Mouse (Mus musculus) E14TG2a.4 (cell line): ENCODE measurements at regions not wholly inside any gene's neighbourhood (a gene's known extent, or its start where the extent isn't known, plus 50 kb on each side); places are given as distances from the start of the nearest gene placed in this dataset.
"Not testable (repeated sequence)": the region's sequence is repeated elsewhere in the genome, so short reads cannot be mapped to it uniquely, and the experiment has no call there.

Experiments used
- CTCF ChIP-seq: conservative IDR thresholded peaks from 2 replicates; pipeline ENCODE4 v1.5.1; 2014; ENCODE audit warnings: low read length
- POU5F1 ChIP-seq: IDR thresholded peaks from 2 replicates; pipeline ENCODE4 v1.6.1; 2014; ENCODE audit warnings: low read length, borderline replicate concordance

DNA sequence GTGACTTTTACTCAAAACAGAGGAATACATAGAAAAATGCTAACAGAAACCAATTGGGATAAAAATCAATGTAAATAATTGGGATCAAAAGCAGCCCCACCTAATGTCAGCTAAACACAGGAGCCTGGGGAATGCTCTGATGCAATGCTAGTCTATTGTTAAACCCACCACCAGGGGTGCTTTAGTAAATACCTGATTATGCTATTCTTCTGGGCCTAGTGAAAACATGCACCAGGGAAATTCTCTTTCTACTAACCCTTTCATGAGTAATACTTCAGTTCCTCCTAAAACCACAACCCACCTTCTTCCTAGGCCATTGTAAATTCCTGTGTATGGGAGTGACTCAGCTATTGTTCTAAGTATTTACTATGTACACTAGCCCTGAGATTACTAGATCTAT lies 2497.3 kb upstream of the Gm12353 start:
- TF ChIP-seq CTCF, POU5F1: not testable (repeated sequence)
